Mouse (Mus musculus) cerebellum, adult 2 months (tissue): Measurements from ENCODE around the gene Ror1.

Experiments used
- CTCF ChIP-seq: fragments of 200-500 bp; IDR thresholded peaks from 2 replicates; pipeline ENCODE4 v1.5.1; 2011; ENCODE audit warnings: low read depth, mild to moderate bottlenecking, control low read depth, low read length, moderate library complexity, borderline replicate concordance; ENCODE audit not compliant: insufficient read depth
- POLR2A ChIP-seq: fragments of 200-500 bp; IDR thresholded peaks from 2 replicates; pipeline ENCODE4 v1.6.1; 2011; ENCODE audit warnings: low read length, control low read depth, borderline replicate concordance; ENCODE audit not compliant: insufficient read depth

- TF ChIP-seq POLR2A (no peak), CTCF (no peak)
Measured at GRCm38 (mm10) chr4:100271059-100271735, 175.6 kb downstream of the Ror1 start.
